Mouse (Mus musculus): Measurements from ENCODE around the gene Prepl. TPM values are rescaled to one million over a fixed set of nuclear protein-coding genes. Genes with fewer than 3 reads are reported as not detected.
A peak's percentile ranks its signal among the peaks of the same experiment; 100 is the strongest.

Prepl gene
- total RNA-seq, 2 experiments from 2014 or later, result 397 to 410 TPM

DNA sequence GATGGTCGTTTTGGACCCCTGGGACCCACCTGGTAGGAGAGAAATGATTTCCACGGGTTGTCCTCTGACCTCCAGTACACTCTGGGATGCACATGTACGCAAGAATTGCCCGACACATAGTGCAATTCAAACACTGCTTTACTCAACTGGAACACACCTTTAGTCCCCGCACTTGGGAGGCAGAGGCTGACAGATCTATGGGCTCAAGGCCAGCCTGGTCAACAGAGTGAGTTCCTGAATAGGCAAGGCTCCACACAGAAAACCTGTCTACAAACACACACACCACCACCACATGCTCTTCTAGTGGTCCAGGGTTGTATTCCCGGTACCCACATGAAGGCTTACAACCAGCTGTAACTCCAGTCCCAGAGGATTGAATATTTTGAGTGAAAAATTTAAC, 64.9 kb downstream of the Prepl start:
- no peak for DNase-seq (ENCODE audit: low spot score in 2 of 2)

DNA sequence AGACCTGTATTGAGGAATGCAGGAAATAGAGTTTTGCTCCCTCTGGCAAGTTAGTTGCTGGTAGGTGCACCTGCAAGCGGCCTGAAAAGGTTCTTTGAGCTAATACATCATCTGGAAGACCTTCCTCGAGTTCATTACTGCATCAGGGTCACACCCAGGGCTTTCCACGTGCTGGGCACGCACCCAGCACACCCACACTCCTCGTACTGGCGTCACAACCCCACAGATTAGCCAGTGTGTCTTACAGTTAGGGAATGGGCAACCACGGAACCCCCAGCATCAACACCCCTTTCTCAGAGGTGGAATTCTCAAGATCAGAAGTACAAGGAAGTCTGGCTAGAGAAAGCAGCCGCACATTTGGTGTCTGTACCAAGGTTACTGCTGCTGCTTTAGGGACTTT, 65.8 kb downstream of the Prepl start:
- no peak for DNase-seq (ENCODE audit: low spot score in 2 of 2)

DNA sequence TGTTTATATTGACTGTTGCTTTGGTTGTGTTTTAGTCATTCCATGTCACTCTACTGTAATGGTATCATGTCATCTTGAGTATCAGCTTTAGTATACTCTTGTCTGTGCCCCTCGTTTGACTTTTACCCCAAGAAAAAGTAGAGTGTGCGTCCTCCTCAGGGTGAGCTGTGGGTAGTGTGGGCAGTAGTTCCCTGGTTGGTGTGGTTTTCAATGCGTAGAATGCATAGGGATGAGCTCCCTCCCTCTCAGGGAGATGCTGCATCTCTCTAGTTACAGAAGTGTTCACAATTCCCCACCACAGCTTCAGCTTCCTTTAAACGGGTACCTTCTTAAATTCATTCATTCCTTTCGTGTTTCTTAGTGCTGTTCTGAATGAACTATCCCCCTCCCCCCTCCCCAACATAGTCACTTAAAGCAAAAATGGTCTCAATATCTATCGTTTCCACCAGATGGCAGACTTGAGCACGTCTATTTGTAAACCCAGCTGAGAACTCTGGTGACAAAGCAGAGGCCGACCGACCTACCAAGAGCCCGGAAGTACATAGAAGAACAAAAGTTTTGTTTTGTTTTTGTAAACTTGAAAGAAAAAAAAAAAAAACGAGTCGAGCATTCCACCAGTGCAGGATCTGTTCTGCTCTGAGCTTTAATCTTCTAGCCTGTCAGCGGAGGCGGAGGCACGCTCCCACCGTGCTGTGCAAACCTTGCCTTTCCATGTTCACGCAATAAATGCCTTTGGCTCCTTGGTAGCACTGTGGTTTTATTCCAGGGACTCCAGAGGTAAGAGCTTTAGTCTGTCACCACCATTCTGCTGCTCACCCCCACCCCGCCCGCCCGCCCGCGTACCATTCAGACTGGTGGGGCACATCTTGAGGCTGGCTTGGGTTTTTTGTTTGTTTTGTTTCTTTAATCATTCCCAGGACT, 66.5 kb downstream of the Prepl start:
- DNase-seq (ENCODE audit: low spot score in 2 of 2), result peak; percentile 54 to 62

DNA sequence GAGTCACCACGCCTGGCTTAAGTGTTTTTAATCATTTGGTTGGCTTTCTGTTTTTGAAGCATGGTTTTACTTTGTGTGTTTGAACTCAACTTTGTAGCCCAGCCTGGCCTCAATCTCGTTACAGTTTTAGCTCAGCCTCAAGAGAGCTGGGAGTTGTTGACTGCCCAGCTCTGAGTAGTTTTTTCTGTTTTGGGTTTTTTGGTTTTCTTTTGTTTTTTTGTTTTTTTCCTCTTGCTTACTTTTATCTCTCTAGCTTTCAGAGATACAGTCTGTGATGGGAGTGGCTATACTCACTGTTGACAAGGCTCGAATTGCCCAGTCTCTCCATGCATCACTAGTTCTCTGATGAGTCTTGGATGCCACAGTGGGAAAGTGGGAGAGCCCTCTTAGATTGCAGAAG, 69.7 kb downstream of the Prepl start:
- DNase-seq (ENCODE audit: low spot score in 2 of 2), result no peak

DNA sequence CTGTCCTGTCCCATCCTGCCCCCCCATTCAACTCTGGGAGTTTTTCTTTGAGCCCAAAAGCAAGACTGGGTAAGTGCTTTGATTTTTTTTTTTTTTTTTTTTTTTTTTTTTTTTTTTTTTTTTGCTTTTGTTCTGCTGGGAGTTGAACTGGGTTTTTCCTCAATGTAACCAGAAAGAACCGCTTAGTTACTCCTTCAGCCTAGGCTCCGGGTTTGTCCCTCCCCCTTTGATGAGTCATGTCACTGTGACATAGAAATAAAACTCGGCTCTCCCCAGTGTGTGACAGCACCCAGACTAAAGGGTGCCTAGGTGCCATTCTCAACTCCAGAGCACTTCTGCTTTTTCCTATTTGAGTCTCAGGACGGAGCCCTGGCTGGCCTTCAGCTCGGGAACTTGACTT, 71.2 kb downstream of the Prepl start:
- DNase-seq (ENCODE audit: low spot score in 2 of 2), result no peak

DNA sequence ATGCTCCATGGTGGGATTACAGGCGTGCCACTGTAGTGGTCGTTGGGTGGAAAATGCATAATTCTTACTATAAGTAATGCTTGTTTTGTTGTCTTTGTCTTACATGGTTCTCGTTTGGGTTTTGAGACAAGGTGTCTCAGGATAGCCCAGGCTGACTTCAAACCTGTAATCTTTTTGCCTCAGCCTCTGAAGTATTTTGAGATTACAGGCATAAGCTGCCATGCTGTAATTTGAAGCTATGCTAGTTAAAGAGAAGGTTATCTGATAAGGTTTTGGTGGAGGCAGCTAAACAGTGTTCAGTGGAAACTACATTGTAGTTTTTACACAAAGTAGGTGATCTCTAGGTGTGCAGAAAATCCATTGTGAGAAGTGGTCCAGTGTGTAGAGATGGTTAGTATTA, 71.7 kb downstream of the Prepl start:
- no peak for DNase-seq (ENCODE audit: low spot score in 2 of 2)

DNA sequence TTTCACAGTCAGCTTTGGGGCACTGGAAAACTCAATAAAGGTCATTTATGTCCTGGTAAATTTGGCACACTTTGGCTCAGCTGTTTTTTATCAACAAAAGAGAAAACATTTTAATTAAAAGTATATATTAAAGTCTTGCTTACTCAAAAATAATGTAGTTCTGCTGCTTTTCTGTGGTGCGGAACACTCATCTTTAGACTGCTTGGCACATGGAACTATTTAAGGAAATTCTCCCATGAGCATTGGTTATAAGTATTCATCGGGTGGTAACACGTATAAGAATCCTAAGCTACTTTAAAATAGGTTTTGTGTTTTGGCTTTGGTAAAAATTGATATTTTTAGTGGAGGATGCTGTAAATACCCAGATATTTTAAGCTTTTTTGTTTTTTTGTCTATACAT, 75.4 kb downstream of the Prepl start:
- no peak for DNase-seq (ENCODE audit: low spot score in 2 of 2)

DNA sequence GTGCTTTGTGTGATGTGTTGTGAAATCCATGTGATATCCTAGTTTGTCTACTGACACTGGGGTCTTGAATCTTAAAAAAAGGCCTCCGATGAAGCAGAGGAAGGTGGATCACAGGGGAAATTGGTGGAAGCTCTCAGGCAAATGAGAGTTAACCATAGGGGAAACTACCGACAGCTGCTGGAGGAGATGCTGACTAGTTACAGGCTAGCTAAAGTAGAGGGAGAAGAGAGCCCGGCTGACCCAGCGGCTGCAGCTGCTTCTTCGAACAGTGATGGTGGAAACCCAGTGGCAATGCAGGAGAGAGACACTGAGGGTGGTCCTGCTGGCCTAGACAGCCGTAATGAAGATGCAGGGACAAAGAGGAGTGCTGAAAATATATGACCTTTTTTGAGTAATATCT, 76.6 kb downstream of the Prepl start:
- DNase-seq (ENCODE audit: low spot score in 2 of 2), result no peak

Other genes with a start within 250 kb of the Prepl start
- 100 to 1,000 TPM; 140 to 145 TPM for gene Ppm1b, start 133.5 kb downstream of the Prepl start, total RNA-seq (2021)
- under 1 TPM; 0.16 to 0.19 TPM for gene Slc3a1, start 61.9 kb downstream of the Prepl start, total RNA-seq (2021)
- 10 to 100 TPM; 10.9 to 12.3 TPM for gene Camkmt, start 311 bp upstream of the Prepl start, total RNA-seq (2021)

Measured in left cerebral cortex, adult 18-20 months (tissue).